Mouse (Mus musculus) erythroblast, adult 5-6 weeks (primary cell): Measurements from ENCODE around the gene Tpst2. TPM values are rescaled to one million over a fixed set of nuclear protein-coding genes. Genes with fewer than 3 reads are reported as not detected.

Source experiments
- ATAC-seq: replicated peaks from 2 replicates; pipeline ENCODE4 v1.8.0; 2016; ENCODE audit warnings: moderate number of reproducible peaks, mild to moderate bottlenecking, moderate TSS enrichment, inconsistent platforms; ENCODE audit not compliant: poor library complexity, low FRiP score, severe bottlenecking
- total RNA-seq, 2 experiments: library from RNA; stranded (forward) in 1 of 2; stranded (reverse) in 1 of 2; fragments of 150-400 nt in 1 of 2; fragments of 200-764, 138-1000 nt in 1 of 2; gene quantifications; 2 replicates each; pipeline versions ENCODE4 v1.2.3 to v1.2.4; 2015 to 2017; ENCODE audit warnings: low replicate concordance in 2 of 2

Gene Tpst2
- total RNA-seq, 2 experiments from 2014 or later: 5.0 to 11.7 TPM

DNA sequence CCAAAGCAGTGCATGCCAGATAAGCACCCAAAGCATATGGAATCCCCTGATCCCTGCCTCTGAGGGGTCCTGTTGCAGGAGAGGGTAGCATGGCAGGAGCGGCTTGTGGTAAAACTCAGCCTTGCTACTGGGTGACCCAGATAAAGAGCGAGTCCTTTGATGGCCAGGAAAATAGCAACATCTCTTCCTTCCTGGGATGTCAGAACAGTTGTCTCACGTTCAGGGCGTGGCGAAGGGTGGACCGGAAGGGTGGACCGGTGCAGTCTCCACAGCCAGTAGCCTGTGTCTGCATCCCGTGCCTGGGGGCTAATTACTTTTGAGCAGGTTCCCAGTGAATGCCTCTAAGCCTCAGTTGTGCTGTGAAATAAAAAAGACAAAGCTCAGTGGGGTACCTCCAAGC is 23.3 kb upstream of the Tpst2 start:
- ATAC-seq: peak; percentile 27; the same call in 1 of the 2 replicates

DNA sequence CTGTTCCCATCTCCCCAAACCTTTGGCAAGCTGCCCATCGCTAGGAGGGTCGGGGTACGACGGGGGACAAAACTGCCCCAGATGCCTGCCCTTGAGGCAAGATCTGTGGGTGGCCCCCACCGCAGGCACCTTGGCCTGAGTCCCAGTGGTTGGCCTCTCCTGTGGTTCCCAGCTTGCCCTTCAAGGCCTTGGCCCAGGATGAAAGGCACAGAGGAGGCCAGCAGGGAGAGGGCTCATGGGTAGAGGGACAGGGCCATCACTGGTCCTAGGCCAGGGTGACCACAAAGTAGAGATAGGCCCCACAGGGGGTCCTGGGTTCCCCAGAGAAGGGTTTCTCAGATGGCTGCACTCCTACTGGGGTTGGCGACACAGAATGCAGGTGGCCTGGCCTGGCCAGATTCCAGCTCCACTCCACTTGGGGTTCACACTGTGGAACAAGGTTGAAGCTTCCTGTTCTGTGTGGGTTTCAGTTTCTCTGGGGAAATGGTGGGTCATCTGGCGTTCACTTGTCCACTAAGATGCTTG is 22.1 kb upstream of the Tpst2 start:
- ATAC-seq: no peak

DNA sequence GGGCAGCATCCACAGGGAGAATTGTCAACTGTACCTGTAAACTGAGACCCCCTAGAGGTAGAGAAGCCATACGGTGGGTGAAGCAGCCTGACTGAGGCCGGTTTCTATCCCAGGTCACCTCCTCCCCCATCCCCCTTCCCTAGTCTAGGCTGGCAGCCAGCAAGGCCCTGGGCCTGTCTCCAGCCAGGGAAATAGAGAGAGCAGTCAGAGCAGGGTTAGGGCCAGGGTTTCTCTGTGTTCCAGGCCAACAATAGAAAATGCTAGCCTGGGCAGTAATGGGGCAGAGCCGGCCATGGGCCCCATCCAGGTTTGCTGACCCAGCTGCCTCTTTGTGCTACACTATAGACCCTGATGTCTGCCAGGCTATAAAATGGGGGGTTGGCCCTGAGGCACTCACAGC is 21.1 kb upstream of the Tpst2 start, which contains the start of gene Crybb1:
Gene Crybb1, plus strand, starts transcription at position 390 of the 400 bp plus-strand sequence.
- ATAC-seq: no peak

DNA sequence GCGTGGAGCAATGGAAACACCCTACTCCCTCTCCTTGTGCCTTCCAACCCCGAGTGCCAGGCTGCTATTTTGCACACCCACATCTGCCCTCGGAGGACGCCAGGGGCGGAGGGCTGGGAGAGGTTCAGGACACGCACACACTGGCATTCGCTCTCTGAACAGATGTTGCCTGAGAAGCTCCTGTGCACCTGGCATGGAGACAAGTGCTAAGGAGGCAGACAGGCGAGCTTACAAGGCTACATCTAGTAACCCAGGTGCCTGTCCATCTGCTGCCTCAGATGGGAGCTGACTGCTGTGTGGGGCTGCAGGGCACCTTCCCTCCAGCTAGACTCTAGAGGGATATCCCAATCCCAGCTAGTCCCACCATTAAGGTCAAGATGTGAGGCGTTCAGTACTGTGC is 20.0 kb upstream of the Tpst2 start:
- ATAC-seq: no peak

DNA sequence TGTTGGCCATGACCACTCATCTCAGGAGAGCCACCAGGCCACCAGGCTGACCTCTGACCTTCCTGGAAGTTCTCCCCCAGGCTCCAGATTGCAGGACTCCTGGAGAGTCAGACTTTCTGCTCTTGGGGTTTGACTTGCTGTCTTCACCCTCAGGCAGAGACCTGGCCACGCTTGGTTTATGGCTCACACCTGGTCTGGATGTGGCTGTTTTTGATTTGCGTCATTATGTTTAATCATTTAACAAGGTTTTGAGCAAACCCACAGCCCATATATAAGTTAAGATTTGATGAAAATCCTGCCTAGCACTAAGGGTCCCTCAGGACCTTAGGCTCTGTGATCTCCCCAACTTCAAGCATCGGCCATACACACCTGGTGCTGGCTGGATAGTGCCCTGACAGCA is 18.6 kb upstream of the Tpst2 start:
- no peak for ATAC-seq

DNA sequence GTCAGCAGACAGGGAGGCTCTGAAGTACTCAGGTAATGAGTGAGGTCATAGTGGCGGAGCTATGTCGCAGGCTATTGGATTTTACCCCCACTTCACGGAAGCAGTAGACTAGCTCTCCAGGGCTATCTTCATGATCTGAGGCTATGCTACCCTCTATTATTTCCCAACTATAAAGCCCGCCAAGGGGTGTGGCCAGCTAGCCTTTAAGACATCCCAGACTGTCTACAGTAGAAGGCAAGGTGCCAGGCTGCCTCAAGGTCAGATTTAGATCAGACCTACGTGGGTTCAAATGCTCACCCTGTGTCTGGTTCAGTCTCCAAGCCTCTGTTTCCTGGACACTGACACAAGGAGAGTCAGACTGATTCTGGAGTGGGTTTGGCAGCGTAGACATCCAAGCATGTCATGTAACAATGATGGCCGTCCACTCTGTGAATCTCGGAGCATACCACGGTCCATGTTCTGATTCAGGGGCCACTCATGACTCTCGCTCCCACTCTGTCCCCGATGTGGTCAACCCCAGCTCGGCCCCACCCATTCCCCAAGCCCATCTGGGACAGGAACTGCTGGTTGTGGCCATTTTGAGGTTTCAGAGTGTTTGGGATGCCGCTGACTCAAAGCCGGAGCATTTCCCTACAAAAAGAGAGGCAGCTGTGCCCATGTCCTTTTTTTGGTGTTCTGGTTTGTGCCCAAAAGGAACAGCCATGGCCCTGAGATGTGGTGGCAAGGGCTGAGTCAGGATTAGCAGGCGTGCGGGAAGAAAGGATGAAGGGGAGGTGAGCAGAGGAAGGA is 16.4 kb upstream of the Tpst2 start:
- ATAC-seq: no peak

DNA sequence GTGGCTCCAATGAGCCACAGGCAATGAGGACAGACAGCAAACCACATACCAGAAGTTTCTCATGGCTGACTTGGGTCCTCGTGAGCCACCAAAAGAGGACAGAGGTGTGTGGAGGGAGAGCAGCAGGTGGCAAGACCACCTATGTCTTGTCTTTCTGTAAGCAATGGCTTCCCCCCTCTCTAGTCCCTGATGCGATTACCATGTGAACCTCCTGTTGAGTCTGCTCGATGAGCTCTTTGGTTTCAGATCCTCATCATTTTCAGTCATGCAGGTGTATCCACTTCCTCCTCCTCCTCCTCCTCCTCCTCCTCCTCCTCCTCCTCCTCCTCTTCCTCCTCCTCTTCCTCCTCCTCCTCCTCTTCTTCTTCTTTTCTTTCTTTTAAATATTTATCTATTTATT is 15.7 kb upstream of the Tpst2 start:
- ATAC-seq: no peak

DNA sequence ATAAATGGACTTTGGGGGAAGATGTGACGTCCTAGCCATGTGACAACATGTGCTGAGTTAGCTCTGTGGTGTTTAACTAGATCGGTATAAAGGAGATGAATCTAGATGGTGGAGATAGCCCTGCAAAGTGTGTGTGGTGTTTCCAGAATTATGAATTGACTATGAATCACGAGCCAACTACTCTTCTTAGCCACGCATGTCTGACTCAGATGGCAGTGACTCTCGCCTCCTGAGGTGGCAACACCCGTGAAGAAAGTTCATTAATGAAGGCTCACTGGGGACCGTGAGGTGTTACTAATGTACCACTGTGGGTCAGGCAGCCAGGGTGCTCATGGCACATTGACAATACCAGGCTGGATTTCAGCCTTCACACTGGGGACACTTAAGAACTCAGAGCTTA is 12.4 kb upstream of the Tpst2 start:
- ATAC-seq: no peak

DNA sequence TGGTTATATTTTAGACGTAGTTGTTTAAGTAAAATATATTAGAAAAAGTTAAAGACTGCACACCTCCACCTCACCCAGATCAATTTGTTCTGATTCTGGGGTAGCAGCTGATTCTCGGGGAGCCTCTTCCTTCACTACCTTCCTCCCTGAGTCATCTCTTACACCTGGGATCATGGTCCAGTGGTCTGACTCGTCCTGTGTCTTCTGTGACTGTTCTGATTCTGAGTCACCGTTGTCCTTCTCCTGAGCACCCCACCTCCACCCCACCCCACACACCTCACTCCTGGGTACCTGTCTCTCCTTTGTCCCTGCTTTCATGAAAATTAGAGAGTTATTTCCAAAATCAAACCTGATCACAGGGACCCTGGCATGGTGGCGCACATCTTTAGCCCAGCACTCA is 11.4 kb upstream of the Tpst2 start:
- ATAC-seq: no peak

DNA sequence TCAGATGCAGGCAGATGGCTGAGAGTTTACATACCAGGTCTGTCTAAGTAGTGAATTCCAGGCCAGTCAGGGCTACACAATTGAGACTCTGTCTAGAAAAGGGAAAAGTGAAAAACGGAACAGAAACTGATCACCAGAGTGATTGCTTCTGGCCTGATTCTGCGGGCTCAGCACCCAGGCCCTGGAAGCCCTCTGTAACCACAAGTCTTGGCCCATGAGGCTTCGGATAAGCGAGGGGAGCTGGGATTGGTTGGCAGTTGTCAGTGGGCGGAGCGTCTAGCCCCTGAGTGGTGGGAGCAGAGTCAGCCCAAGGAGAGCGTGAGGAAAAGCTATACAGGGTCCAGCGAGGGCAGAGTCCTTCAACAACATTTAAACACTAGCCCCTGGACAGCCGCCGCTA is 11.0 kb upstream of the Tpst2 start:
- no peak for ATAC-seq

DNA sequence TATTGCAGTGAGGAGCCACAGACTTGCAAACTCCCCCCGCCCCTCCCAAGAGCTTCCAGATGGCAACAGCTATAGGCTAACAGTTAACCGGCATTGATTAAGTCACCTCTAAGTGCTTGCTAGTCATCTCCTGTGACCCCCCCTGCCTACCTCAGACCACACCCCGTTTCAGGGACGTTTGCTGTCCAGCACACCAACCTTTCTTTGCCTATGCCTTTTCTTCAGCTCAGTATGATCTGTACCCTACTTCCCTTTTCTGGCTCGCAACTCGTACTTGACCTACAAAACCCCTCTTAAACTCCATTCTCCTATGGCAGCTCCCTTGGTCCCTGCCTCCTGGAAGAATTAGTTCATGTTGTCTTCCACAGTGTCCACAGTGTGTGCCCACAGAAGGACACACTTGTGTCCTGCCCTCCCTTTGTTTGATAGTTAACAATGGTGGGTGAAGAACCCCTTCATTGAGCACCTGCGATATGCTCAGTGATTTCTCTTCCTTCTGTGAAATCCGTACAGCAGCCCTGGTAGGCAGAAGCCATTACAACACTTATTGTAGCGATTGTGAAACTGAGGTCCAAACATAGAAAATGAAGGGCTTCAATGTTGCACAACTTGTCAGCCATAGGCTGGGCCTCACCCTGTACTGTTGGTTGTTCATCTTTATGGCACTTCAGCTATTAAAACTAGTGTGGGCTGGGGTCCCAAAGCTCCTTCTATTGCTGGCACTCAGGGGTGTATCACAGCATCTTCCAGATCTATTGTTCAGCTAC is 10.3 kb upstream of the Tpst2 start:
- ATAC-seq: no peak

DNA sequence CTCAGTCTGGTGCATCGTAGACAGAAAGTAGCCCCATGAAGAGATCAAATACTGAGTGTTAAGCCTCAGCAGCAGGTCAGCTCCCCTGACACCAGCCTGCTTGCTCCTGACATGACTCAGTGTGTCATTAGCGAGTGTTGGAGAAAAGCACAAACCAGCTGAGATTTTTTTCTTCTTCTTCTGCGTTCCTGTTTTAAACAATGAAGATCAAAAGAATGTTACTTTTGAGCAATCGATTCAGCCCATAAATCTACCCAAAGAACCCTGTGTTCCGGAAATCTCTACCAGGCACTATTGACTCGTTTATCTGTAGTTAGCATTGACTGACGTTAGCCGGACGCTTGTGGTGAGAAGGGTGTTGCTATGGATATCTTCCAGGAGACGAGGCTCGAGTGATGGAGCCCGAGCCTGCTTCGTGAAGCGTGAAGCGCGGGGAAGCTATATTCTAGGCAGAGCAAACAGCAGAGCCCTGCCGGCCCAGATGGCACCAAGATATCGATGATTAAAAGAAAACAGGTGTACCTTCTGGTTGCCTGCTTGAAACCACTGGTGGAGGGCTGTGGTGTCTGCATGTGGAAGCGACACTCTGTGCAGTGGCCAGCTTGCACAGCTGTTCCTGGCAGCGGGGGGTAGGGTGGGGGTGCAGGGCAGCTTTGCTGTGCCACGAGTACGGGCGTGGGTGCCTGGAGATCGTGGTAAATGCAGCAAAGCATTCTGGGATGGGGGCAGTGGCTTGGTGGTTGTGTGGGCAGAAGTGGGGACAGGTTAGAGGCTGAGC is 5.5 kb upstream of the Tpst2 start:
- ATAC-seq: no peak

DNA sequence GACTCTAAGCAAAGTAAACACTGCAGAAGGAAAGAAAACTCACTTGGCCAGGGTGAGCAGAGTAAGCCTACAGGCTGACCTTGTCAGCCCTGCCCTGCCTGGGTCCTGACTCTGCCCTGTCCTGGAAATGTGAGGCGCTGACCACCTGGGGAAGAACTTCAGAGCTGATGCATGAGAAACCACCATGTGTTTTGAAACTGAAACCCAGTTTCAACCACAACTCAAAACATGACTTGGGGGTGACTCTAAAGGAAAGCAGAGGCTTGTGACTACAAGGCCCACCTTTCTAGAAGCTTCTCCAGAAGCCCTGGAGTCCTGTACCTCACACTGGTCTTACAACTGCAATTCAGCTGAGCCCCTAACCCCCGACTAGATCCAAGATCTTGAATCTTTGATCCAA is 3.6 kb upstream of the Tpst2 start:
- no peak for ATAC-seq

DNA sequence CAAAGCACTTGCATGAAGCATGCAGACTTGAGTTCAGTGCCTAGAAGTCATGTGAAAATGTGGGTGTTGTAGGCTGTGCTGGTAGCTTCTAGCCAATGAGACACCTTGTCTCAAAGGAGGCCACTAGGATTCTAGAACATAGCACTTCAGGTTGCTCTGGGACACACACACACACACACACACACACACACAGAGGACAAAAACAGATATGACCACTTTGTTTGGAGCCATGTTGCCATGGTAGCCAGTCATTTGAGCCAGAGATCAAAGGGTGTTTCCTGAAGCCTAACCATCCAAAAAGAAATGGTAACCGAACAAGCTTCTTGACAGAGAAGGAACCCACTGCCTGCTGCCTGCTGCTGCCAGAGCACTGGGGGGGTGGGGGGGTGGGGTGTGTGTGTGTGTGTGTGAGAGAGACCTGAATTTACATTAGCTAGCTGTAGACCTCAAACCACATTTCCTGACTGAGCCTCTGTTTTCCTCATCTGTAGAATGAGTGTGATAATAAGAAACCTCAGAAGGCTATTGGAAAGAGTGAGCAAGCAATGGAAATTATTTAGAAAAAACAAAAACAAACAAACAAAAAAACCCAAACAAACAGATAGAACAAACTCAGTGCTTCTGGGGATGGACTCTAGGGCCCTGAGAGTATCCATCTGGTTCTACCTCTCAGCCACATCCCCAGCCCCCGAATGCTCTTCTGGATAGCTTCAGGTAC is 2.6 kb upstream of the Tpst2 start:
- ATAC-seq: no peak

DNA sequence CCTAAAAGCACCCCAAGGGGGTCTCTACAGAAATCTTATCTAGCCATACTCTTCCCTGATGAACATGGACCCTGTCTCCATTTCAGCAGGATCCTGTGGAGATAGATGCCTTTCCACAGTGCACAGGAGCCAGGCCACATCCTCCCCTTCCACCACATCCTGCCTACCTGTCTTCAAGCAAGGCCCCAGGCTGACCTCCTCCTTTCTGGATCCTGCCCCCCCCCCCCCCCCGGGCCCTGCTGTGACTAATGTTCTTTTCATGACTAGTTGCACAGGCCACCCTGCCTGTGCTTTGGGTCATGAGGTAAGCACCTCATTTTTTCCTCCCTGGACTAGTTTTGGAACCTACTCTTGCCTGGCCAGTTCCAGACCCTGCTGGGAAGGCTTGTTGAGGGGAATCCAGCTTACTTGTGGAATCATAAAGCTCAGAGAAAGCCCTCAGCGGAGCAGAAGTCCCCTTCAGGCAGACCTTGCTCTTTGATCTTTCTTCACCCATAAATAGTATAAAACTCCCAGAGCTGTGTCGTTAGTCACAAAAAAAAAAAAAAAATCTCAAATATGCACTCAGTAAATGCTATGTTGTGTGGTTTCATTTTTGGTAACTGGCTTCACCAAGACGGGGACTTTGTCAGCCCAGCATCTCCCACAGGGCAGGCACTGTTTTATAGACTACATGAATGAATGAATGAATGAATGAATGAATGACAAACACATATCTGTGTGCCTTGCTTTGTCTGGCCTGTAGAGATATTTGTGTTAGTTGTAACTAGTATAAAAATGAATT is 1.3 kb upstream of the Tpst2 start:
- no peak for ATAC-seq

DNA sequence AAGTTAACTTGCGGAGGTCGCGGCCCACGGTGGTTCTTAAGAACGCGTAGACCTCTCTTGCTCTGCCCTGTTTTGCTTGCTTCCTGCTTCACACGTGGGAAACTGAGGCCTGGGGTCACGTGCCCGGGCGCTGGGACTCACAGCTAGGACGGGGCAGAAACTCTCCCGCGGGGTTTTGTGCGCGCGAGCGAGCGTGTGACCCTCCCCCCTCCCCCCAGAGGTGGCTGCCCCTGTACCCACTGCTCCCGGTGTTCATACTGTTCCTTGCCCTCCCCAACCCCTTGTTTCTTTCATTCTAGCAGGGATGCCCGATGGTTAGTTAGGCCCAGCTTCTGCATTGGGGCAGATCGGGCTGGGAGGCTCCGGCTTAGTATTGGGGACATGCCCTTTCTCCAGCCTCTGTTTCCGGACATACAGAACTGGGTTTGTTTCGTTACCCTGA is 437 bp downstream of the Tpst2 start:
- peak; percentile 4; the same call in 1 of the 2 replicates for ATAC-seq

DNA sequence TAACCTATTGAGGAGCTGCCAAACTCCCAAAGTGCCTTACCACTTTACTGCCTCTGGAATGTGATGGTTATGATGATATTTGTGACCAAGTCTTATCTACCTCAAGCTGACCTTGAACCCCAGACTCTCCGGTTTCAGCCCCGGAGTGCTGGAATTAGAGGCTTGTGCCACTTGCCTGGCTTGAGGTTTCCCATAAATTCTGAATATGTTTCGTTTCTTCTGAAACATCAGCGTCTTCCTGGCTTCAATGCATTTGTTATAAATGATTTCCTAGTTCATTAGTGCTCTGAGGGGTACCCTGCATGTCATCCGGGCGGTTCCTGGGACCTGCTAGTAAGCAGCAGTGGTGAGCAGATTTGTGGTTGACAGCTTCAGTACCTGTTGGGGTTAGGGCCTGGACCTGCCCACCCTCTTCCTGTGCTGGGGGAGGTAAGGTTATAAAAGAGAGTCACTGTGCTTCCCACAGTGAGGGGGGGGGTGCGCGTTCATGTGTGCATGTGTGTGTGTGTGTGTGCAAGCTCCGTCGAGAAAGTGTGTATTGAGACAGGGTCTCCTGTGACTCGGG is 1.5 kb downstream of the Tpst2 start:
- no peak for ATAC-seq

DNA sequence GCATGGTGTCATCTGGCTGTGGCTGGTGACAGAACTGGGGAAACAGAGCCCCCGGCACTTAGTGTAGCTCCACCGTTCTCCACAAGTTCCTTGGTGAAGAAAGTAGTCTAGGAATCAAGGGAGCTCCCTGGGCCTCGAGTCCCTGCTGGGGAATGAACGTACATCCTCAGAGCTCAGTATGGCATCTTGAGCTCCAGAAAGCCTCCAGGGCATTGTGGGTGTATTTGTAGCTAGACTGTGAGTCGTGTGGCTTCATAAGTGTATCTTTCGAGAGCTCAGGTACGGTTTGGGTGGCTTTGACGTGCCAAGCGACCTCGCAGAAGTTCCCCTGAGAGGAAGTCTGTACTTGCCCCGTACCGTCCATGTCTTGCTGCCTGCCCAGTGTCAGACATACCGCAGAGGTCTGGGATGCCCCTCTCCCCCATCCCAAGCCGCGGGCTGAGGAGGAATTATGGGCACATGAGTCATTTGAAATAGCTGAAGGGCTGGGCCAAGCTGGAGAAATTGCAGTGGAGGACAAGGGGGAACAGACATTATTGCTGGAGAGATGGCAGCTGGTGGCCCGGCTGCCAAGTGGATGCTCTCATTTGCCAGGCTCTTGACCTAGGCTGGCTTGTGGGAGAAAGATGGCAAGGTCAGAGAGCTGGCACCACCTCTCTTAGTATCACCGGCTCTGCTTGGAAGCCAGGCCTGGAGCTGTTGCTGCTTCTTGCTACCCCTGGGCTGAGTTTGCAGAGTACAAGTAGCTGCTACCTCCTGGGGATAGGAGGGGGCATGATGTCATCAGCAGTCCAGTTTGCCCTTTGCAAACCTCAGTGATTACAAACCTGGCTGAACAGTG is 2.9 kb downstream of the Tpst2 start:
- no peak for ATAC-seq
